Mouse (Mus musculus) kidney, adult 2 months (tissue): ENCODE measurements at regions not wholly inside any gene's neighbourhood (a gene's known extent, or its start where the extent isn't known, plus 50 kb on each side); places are given as distances from the start of the nearest gene placed in this dataset.

Experiments used
- CTCF ChIP-seq: fragments of 200-500 bp; conservative IDR thresholded peaks from 2 replicates; pipeline ENCODE4 v1.5.1; 2011; ENCODE audit warnings: low read depth, mild to moderate bottlenecking, control low read depth, low read length, moderate library complexity, mixed read lengths; ENCODE audit not compliant: insufficient read depth, insufficient read length
- POLR2A ChIP-seq: fragments of 200-500 bp; IDR thresholded peaks from one replicate; pipeline ENCODE4 v1.6.1; 2011; ENCODE audit warnings: low read depth, low read length, control low read depth

- no peak for TF ChIP-seq POLR2A
- TF ChIP-seq CTCF = no peak
These were observed 99.1 kb upstream of the Tnc start for GRCm38 (mm10) chr4:64145924-64146323.
